Mouse (Mus musculus): ENCODE measurements around the gene Gdf15. TPM values are rescaled to one million over a fixed set of nuclear protein-coding genes. Genes with fewer than 3 reads are reported as not detected.
A peak's percentile ranks its signal among the peaks of the same experiment; 100 is the strongest.
"Not testable (repeated sequence)": the region's sequence is repeated elsewhere in the genome, so short reads cannot be mapped to it uniquely, and the experiment has no call there.

The Gdf15 gene
- total RNA-seq, 2 experiments from 2014 or later = not detected

DNA sequence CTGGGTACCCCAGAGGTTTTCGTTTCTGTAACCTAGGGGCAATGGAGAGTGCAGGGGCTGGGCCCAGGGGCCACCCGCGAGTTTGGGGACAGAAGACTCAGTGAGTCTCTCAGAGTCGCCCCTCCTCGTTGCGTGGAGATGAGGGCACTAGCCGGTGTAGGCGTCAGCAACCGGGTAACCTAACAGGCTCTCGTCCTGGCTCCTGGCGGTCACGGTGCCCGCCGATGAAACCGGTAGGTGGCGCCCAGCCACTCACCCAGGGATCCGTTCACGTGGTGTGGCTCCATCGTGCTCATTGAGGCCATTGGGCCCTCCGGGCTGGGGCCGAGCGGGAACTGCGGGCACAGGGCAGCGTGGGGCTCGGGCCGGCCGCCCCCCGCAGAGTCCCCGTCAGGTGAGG, 34.0 kb downstream of the Gdf15 start:
- Histone ChIP-seq H3K4me3 (peak overlapping the region; percentile 14; the same call in 1 of the 2 replicates), H3K27ac (peak overlapping the region; percentile 37)
- peak; percentile 71 for TF ChIP-seq CTCF (IDR thresholded peaks at IDR 0.05)
- intact Hi-C loops (cut with DNase I) = no loop called here
- DNase-seq (ENCODE audit: extremely low spot score in 1 of 2, low spot score in 2 of 2) = peak; percentile 81 to 86

DNA sequence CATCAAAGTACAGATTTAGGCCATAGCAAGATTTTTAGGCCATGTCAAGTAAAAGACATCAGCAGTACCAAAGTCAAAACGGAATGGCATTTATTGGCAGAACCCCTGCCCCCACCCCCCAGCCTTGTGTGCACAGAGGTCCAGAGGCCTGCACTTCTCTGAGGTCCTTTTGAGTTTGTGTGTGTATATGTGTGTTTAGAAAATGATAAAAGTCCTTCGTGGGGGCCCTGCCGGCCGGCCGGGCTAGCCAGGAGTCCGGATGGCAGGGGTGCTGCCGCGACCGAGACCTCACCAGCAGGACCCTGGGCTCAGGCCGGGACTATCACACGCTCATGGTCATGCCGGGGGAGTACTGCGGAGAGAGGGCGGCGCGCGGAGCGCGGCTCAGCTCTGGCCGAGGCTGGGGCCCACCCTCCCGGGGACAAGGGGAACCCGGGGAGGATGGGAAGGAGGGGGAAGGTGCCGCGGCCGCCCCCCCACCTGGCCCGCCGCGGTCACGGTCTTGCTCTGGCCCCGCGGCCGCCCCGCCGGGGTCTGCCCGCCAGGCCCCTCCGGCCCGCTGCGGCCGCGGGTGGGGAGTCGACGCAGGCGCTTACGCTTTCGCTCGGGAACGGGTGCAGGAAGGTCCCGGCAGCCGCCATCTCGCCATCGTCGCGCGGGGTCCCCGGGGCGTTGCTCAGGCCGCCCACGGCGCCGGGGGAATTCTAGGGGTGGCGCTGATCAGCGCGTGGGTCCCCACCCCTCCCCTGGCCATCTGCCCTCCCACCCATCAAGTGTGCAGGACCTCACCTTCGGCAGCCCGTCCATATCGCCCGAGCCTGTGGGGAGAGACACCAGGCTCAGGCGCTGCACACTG, 34.6 kb downstream of the Gdf15 start:
- no peak for TF ChIP-seq CTCF (IDR thresholded peaks at IDR 0.05)
- intact Hi-C loops (cut with DNase I) = no loop called here
- Histone ChIP-seq H3K4me3 (peak overlapping the region; percentile 14; the same call in 1 of the 2 replicates), H3K27ac (peak overlapping the region; percentile 30)
- no peak for DNase-seq (ENCODE audit: extremely low spot score in 1 of 2, low spot score in 2 of 2)

DNA sequence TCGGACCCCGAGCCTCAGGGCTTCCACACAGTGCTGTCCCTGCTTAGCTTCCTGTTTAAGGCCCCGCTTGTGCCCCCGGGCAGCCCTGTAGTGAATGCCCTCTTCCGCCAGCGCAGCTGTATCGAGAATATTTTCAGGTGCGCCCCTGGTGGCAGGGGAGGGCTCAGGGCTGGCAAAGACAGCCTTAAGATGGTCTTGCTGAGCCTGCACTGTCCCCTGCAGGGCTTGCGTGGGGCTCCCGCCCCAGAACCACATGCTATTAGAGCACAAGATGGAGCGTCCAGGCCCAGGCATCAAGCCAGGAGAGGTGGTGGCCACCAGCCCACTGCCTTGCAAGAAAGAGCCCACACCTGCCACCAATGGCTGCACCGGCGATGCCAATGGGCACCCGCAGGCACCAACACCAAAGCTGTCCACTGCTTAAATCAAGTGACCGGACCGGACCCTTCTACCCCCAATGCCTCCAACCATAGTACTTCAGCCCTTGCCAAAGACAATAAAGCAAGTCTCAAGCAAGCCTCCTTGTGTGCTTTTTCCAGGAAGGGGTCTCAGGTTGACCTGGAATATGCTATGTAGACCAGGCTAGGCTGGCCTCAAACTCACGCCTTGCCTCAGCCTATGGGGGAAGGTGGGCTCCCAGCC, 35.4 kb downstream of the Gdf15 start:
- peak; percentile 29 for TF ChIP-seq CTCF (IDR thresholded peaks at IDR 0.05)
- no peak overlapping the region for H3K27ac ChIP-seq
- DNase-seq (ENCODE audit: extremely low spot score in 1 of 2, low spot score in 2 of 2) = no peak
- intact Hi-C loops (cut with DNase I) = no loop called here
- H3K4me3 ChIP-seq = no peak overlapping the region

DNA sequence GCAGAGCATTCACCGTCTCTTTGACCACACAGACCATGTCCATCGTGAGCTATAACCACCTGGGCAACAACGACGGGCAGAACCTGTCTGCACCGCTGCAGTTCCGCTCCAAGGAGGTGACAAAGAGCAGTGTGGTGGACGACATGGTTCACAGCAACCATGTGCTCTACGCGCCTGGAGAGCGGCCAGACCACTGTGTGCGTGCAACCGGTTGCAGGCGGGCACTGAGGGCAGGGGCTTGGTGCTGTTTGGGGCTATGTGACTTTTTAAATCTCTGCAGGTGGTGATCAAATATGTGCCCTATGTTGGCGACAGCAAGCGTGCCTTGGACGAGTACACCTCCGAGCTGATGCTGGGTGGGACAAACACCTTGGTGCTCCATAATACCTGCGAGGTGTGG, 36.0 kb downstream of the Gdf15 start:
- Histone ChIP-seq H3K27ac (no peak overlapping the region), H3K4me3 (no peak overlapping the region)
- DNase-seq (ENCODE audit: extremely low spot score in 1 of 2, low spot score in 2 of 2) = no peak
- TF ChIP-seq CTCF (IDR thresholded peaks at IDR 0.05) = no peak
- intact Hi-C loops (cut with DNase I) = no loop called here

DNA sequence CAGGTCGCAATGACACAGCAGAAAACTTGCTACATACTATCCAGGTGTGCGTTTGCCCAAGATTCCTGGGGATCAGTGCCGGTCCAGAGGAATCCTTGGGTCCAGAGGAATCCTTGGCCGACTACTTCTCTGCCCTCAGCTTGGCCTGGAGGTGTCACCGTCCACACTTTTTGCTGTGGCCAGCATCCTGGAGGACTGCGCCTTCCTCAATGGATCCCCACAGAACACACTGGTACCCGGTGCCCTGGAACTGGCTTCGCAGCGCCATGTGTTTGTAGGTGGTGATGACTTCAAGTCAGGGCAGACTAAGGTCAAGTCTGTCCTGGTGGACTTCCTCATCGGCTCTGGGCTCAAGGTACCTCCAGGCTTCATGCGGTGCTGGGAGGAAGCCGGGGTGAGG, 36.4 kb downstream of the Gdf15 start:
- H3K4me3 ChIP-seq = no peak overlapping the region
- no peak for TF ChIP-seq CTCF (IDR thresholded peaks at IDR 0.05)
- DNase-seq (ENCODE audit: extremely low spot score in 1 of 2, low spot score in 2 of 2) = no peak
- intact Hi-C loops (cut with DNase I) = no loop called here
- no peak overlapping the region for H3K27ac ChIP-seq

DNA sequence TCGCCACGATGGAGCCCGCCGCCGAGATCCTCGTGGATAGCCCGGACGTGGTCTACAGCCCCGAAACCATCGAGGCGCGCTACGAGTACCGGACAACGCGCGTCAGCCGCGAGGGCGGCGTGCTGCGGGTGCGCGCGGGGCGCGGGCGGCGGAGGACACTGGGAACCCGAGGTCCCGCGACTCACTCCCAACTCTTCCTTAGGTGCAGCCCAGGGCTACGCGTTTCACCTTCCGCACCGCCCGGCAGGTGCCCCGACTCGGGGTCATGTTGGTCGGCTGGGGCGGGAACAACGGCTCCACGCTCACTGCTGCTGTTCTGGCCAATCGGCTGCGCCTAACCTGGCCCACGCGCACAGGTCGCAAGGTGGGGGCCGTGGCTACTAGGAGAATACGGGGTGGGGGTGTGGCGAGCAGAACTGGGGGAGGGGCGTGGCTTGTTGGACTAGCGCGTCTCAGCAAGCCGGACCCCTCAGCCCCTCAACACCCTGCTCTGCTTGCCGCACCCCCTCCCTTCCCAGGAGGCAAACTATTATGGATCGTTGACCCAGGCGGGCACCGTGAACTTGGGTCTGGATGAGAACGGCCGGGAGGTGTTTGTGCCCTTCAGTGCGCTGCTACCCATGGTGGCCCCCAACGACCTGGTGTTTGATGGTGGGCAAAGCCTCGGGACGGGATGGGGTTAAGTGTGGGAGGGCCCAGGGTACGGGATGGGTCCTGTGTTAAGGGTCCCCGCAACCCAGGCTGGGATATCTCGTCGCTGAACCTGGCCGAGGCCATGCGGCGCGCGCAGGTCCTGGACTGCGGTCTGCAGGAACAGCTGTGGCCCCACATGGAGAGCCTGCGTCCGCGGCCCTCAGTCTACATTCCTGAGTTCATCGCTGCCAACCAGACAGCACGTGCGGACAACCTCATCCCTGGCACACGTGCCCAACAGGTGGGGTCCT, 37.4 kb downstream of the Gdf15 start:
- peak overlapping the region; percentile 55 for H3K4me3 ChIP-seq
- intact Hi-C loops (cut with DNase I) = no loop called here
- TF ChIP-seq CTCF (IDR thresholded peaks at IDR 0.05) = no peak
- peak in 1 of 2 experiments; percentile 51 for DNase-seq (ENCODE audit: extremely low spot score in 1 of 2, low spot score in 2 of 2)
- H3K27ac ChIP-seq = peak overlapping the region; percentile 56

DNA sequence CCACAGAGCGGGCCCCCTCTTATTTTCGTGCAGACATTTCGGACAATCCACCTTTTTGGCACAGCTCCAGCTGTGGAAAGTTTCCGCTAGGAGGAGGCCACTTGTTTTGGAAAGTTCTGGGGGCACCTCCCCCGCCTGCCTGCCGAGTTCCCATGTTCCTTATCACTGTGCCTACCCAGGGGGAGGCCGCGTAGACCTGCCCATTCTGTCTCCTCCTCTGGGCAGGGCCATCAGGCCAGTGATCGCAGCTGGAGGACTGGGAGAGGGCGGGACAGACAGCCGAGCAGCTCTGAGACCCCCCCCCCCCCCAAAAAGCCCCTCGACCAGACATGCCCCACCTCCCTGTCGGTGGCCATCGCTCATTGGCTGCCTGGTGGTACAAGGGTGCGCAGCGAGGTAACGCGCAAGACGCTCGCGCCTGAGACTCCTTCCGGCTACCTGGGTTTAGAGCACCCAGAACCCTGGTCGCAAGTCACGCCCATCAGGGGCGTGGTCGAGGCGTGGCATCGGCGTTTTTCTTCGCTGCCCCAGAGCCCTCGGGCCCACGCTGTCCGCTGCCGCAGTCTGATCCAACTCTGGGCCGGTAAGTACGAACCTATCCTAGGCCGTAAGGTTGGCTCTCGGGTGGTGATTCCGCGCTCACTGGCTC, 38.2 kb downstream of the Gdf15 start, which contains the start of gene Isyna1:
Isyna1 (plus strand) TSS at position 413 of the 649 bp plus-strand sequence.
- H3K4me3 ChIP-seq = peak within 1 kb of the TSS; percentile 55
- intact Hi-C loops (cut with DNase I) = no loop called here
- DNase-seq (ENCODE audit: extremely low spot score in 1 of 2, low spot score in 2 of 2) = peak; percentile 67 to 78
- TF ChIP-seq CTCF (IDR thresholded peaks at IDR 0.05) = no peak
- H3K27ac ChIP-seq = peak within 1 kb of the TSS; percentile 56

DNA sequence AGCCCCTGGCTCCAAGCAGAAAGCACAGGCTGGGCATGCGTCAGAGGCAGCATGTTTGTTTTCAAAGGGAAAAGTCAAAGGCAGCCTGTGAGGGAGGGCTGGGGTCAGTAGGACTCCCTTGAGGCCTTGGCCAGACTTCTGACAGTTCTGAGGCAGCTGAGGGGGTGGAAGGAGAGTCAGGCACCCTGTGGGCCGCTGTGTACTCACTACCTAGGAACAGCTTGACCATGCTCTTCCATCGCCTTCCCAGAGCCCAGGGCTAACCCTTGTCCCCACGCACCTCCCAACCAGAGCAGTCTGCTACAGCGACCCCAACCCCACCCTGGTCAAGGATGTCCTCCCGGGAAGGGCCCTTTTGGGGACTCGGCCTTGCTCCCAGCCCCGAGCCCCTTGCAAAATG, 39.1 kb downstream of the Gdf15 start:
- no peak for DNase-seq (ENCODE audit: extremely low spot score in 1 of 2, low spot score in 2 of 2)
- intact Hi-C loops (cut with DNase I) = no loop called here
- H3K27ac ChIP-seq = peak overlapping the region; percentile 56
- H3K4me3 ChIP-seq = no peak overlapping the region; the same call in 1 of the 2 replicates
- no peak for TF ChIP-seq CTCF (IDR thresholded peaks at IDR 0.05)

DNA sequence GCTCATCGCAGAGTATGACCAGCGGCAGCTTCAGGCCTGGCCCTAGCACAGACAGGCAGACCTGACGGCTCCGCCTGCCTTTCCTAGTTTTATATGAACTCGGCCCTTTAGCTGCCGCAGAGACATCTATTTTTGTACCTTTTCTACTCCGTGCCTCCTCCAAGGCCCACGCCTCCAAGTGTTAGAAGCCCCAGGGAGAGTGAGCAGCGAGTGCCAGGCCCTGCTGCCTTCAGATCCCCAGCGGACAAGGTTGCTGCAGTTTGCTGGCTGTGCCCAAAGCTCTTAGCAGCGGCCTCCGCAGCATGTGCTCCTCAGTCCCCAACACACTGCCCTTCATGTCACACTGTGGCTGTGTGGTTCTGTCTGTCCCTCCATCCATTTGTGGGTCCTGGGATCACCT, 40.7 kb downstream of the Gdf15 start:
- intact Hi-C loops (cut with DNase I) = no loop called here
- Histone ChIP-seq H3K27ac (peak overlapping the region; percentile 56), H3K4me3 (no peak overlapping the region)
- no peak for TF ChIP-seq CTCF (IDR thresholded peaks at IDR 0.05)
- no peak for DNase-seq (ENCODE audit: extremely low spot score in 1 of 2, low spot score in 2 of 2)

DNA sequence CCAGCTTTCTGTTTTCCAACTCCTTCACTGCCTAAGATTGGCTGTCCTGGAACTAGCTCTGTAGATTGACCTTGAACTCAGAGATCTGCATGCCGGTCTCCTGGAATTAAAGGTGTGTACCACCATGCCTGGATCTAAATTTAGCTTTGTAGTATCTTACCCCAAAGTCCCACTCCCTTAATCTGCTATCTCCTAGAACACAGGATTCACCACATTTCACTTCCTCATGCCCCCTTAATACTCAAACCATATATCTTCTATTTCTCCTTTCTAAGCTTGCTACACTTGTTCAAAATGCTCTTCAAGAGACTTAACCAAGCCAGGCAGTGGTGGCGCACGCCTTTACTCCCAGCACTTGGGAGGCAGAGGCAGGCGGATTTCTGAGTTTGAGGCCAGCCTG, 44.3 kb downstream of the Gdf15 start:
- H3K4me3 ChIP-seq; intact Hi-C loops (cut with DNase I); H3K27ac ChIP-seq; DNase-seq (ENCODE audit: extremely low spot score in 1 of 2, low spot score in 2 of 2): not testable (repeated sequence)

DNA sequence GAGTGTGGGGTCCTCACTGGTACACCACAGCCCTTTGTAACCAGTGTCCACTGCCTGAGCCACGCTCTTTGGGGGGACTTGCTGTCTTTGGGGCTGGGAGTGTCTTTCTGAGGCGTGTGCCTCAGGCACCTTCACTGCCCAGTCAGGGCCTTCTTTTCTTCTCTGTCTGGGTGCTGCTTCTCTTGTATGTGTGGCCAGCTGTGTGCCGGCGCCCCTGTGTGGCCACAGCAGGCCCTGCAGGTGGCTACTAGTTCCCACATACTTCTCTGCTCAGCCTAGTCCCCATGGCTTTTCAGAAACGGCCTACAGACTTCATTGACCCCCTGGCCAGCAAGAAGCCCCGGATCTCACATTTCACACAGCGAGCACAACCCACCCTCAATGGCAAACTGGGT, 47.0 kb downstream of the Gdf15 start:
- peak in 1 of 2 experiments; percentile 63 for DNase-seq (ENCODE audit: extremely low spot score in 1 of 2, low spot score in 2 of 2)

More for the DNA sequence above, 47.0 kb downstream of the Gdf15 start:
- peak; percentile 84 for TF ChIP-seq CTCF (IDR thresholded peaks at IDR 0.05)
- H3K4me3 ChIP-seq = no peak overlapping the region
- H3K27ac ChIP-seq = peak overlapping the region; percentile 50
- intact Hi-C loops (cut with DNase I) = loop anchor here (1.0 kb wide), 1 partner anchor 25 kb away; no protein-coding TSS in a partner anchor
